Mouse (Mus musculus): ENCODE measurements around the gene E2f3. TPM values are rescaled to one million over a fixed set of nuclear protein-coding genes. Genes with fewer than 3 reads are reported as not detected.

The E2f3 gene
- total and polyA plus RNA-seq, 3 experiments, result 2.6 to 6.2 (median 6.2) TPM

- Histone ChIP-seq H3K9ac (ENCODE audit: low read depth, low read length) (peak overlapping the region; percentile 77), H3K36me3 (ENCODE audit: control insufficient read depth, insufficient read depth, low read length) (no peaks in the 10 kb centered on the region), H3K79me2 (replicated peaks; ENCODE audit: control insufficient read depth, insufficient read depth, low read length) (no peaks in the 10 kb centered on the region; the same call in 1 of the 2 replicates), H3K4me3 (peak overlapping the region; percentile 80), H3K27ac (peak overlapping the region; percentile 80), H3K27me3 (ENCODE audit: control insufficient read depth, insufficient read depth, low read length) (no peaks in the 10 kb centered on the region), H3K4me1 (ENCODE audit: control insufficient read depth, insufficient read depth, low read length) (peaks cover 2% of the 10 kb centered on the region; the same call in 1 of the 2 replicates)
- TF ChIP-seq EP300 (IDR thresholded peaks at IDR 0.05; ENCODE audit: insufficient read depth, low read depth, low read length) (no peak), CTCF (IDR thresholded peaks at IDR 0.05) (peak; percentile 29; the same call in 1 of the 2 replicates), POLR2A (IDR thresholded peaks at IDR 0.05; ENCODE audit: insufficient read depth, low read depth, low read length) (no peak)
- DNase-seq, result peak; percentile 81 to 89
- intact Hi-C loops (cut with DNase I), result loop anchor here (5.0 to 10.0 kb wide), 3 partner anchors 42 to 1030 kb away; partner anchors contain the start of gene Sox4
- WGBS, result under 1% methylated on average over 54 of the region's 69 CpGs
These were observed 1.4 kb downstream of the E2f3 start for GRCm38 (mm10) chr13:29984286-29985100.

DNA sequence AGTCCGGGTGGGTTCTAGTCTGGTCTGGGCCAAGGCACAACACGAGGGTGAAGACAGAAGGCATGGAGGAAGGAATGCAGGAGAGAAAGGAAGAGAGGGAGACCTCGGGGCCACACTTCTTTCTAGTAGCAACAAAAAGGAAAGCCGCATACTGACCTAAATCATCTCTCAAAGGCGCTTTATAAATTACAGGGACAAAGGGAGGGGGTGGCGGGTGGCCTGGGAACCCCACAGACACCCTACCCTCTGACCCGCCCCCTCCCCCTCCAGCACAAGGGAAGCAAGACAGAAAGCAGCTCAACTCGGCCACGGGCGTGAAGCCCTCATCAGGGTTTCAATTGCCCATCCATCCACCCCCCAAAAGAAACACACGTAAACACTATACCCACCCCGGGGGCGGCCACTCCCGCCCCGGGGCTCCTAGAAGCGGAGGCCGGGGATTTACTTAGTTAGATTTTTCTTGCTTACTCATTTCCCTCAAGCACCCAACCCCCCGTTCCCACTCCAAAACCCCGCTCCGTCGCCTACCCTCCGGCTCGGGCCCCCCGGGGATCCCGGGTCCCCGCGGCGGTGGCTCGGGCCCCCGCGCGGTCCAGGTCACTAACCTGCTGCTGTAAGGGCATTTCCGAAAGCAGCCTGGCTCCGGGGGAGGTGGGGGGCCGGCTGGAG, 2.2 kb downstream of the E2f3 start:
- Histone ChIP-seq H3K36me3 (ENCODE audit: control insufficient read depth, insufficient read depth, low read length) (no peaks in the 10 kb centered on the region), H3K4me1 (ENCODE audit: control insufficient read depth, insufficient read depth, low read length) (peaks cover 6% of the 10 kb centered on the region), H3K27ac (peak overlapping the region; percentile 80), H3K9ac (ENCODE audit: low read depth, low read length) (peak overlapping the region; percentile 77), H3K27me3 (ENCODE audit: control insufficient read depth, insufficient read depth, low read length) (no peaks in the 10 kb centered on the region), H3K79me2 (replicated peaks; ENCODE audit: control insufficient read depth, insufficient read depth, low read length) (no peaks in the 10 kb centered on the region; the same call in 1 of the 2 replicates), H3K4me3 (peak overlapping the region; percentile 80)
- TF ChIP-seq EP300 (IDR thresholded peaks at IDR 0.05; ENCODE audit: insufficient read depth, low read depth, low read length), result no peak
- no peak for TF ChIP-seq CTCF (IDR thresholded peaks at IDR 0.05)
- TF ChIP-seq POLR2A (IDR thresholded peaks at IDR 0.05; ENCODE audit: insufficient read depth, low read depth, low read length), result no peak
- peak in 1 of 2 experiments; percentile 62 for DNase-seq
- intact Hi-C loops (cut with DNase I), result loop anchor here (2.0 to 10.0 kb wide), 3 partner anchors 25 to 1029 kb away; partner anchors contain the start of gene Sox4
- WGBS, result 2% methylated on average over 35 of the region's 35 CpGs

DNA sequence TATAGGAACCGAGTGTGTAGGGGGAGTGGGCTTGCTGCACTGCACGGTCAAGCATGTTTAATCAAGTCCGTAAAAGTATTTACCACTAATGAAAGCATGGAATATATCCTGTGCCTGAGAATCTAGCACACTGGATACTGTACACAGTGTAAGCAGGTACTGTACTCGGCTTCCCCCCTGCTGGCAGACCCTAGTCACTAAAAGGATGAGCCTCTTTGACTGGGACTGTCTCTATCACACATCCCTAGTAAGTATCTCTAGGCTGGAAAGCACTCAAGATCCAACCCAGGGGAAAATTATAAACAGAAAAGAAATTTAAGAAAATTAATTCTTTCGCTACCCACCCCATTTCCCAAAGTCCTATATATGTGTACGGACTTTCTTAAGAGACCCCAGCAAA, 2.8 kb downstream of the E2f3 start:
- 28% methylated on average over 6 of the region's 6 CpGs for WGBS
- no peak overlapping the region for H3K9ac ChIP-seq (ENCODE audit: low read depth, low read length)
- no peaks in the 10 kb centered on the region; the same call in 1 of the 2 replicates for H3K79me2 ChIP-seq (replicated peaks; ENCODE audit: control insufficient read depth, insufficient read depth, low read length)
- peaks cover 7% of the 10 kb centered on the region for H3K4me1 ChIP-seq (ENCODE audit: control insufficient read depth, insufficient read depth, low read length)
- no peaks in the 10 kb centered on the region for H3K36me3 ChIP-seq (ENCODE audit: control insufficient read depth, insufficient read depth, low read length)
- intact Hi-C loops (cut with DNase I), result loop anchor here (2.0 to 10.0 kb wide), 3 partner anchors 24 to 1028 kb away; partner anchors contain the start of gene Sox4
- DNase-seq, result no peak
- H3K27me3 ChIP-seq (ENCODE audit: control insufficient read depth, insufficient read depth, low read length), result no peaks in the 10 kb centered on the region
- peak overlapping the region; percentile 80; the same call in 1 of the 2 replicates for H3K4me3 ChIP-seq
- TF ChIP-seq POLR2A (IDR thresholded peaks at IDR 0.05; ENCODE audit: insufficient read depth, low read depth, low read length), result no peak
- peak; percentile 52 for TF ChIP-seq CTCF (IDR thresholded peaks at IDR 0.05)
- H3K27ac ChIP-seq, result no peak overlapping the region

DNA sequence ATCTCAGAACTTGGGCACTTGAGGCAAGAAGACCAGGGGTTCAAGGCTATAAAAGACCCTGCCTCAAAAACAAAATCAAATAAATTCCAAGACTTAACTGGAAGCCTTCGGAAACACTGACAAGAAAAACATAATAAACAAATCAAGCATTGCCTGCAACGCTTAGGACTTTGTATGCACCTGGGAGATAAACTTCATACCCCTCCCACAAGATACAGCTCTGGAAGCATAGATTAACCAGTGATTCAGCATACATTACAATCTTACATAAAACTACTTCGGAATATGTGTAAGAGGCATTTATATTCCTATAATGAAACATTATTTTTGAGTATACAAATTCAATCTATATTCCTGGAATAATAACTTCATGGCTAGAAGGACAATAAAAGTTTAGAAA, 3.5 kb downstream of the E2f3 start:
- WGBS, result 64% methylated on average over 3 of the region's 3 CpGs

GRCm38 (mm10) chr13:29979140-29979564, 6.7 kb downstream of the E2f3 start:
- no peak overlapping the region for H3K9ac ChIP-seq (ENCODE audit: low read depth, low read length)
- TF ChIP-seq EP300 (IDR thresholded peaks at IDR 0.05; ENCODE audit: insufficient read depth, low read depth, low read length) (no peak), POLR2A (IDR thresholded peaks at IDR 0.05; ENCODE audit: insufficient read depth, low read depth, low read length) (no peak), CTCF (IDR thresholded peaks at IDR 0.05) (no peak)
- WGBS, result 29% methylated on average over 7 of the region's 7 CpGs
- peaks cover 7% of the 10 kb centered on the region for H3K4me1 ChIP-seq (ENCODE audit: control insufficient read depth, insufficient read depth, low read length)
- H3K27me3 ChIP-seq (ENCODE audit: control insufficient read depth, insufficient read depth, low read length), result no peaks in the 10 kb centered on the region
- DNase-seq, result no peak
- H3K27ac ChIP-seq, result no peak overlapping the region
- H3K36me3 ChIP-seq (ENCODE audit: control insufficient read depth, insufficient read depth, low read length), result no peaks in the 10 kb centered on the region
- H3K79me2 ChIP-seq (replicated peaks; ENCODE audit: control insufficient read depth, insufficient read depth, low read length), result peaks cover 2% of the 10 kb centered on the region
- H3K4me3 ChIP-seq, result no peak overlapping the region
- intact Hi-C loops (cut with DNase I), result loop anchor here (5.0 kb wide), 1 partner anchor 57 kb away; no protein-coding TSS in a partner anchor

More for the DNA sequence above, 3.5 kb downstream of the E2f3 start:
- H3K9ac ChIP-seq (ENCODE audit: low read depth, low read length), result no peak overlapping the region
- no peak overlapping the region for H3K27ac ChIP-seq
- H3K36me3 ChIP-seq (ENCODE audit: control insufficient read depth, insufficient read depth, low read length), result no peaks in the 10 kb centered on the region
- H3K79me2 ChIP-seq (replicated peaks; ENCODE audit: control insufficient read depth, insufficient read depth, low read length), result no peaks in the 10 kb centered on the region; the same call in 1 of the 2 replicates
- H3K4me1 ChIP-seq (ENCODE audit: control insufficient read depth, insufficient read depth, low read length), result peaks cover 7% of the 10 kb centered on the region
- no peaks in the 10 kb centered on the region for H3K27me3 ChIP-seq (ENCODE audit: control insufficient read depth, insufficient read depth, low read length)
- no peak for DNase-seq
- intact Hi-C loops (cut with DNase I), result loop anchor here (2.0 to 10.0 kb wide), 3 partner anchors 24 to 1028 kb away; partner anchors contain the start of gene Sox4
- H3K4me3 ChIP-seq, result no peak overlapping the region
- TF ChIP-seq EP300 (IDR thresholded peaks at IDR 0.05; ENCODE audit: insufficient read depth, low read depth, low read length) (no peak), POLR2A (IDR thresholded peaks at IDR 0.05; ENCODE audit: insufficient read depth, low read depth, low read length) (no peak), CTCF (IDR thresholded peaks at IDR 0.05) (no peak)
